Mouse (Mus musculus) MEL (cell line): ENCODE measurements around the gene Rapgef4. TPM values are rescaled to one million over a fixed set of nuclear protein-coding genes. Genes with fewer than 3 reads are reported as not detected.

Experiments used
- DNase-seq: peaks from one replicate; pipeline ENCODE4 v3.0.0; 2011; ENCODE audit warnings: low read depth, low spot score
- H3K27ac ChIP-seq: 2 replicates; pipeline ENCODE4 v1.5.1; 2012; ENCODE audit warnings: low read depth, mild to moderate bottlenecking, control low read depth, low read length, moderate library complexity; ENCODE audit not compliant: control insufficient read depth
- H3K27me3 ChIP-seq, 2 experiments: fragments of 150-350 bp in 1 of 2; sonication (generic) in 1 of 2; 2 replicates each; pipeline ENCODE4 v1.6.1; 2012; ENCODE audit warnings: low read length in 2 of 2, mild to moderate bottlenecking in 2 of 2, improper control_type of control experiment in 1 of 2, moderate library complexity in 1 of 2; ENCODE audit not compliant: insufficient read depth in 2 of 2, control insufficient read depth in 1 of 2
- H3K36me3 ChIP-seq, 2 experiments: 2 replicates each; pipeline ENCODE4 v1.6.1; 2012 to 2014; ENCODE audit warnings: low read length in 2 of 2, improper control_type of control experiment in 1 of 2, inconsistent platforms in 1 of 2, mild to moderate bottlenecking in 1 of 2; ENCODE audit not compliant: insufficient read depth in 2 of 2, control insufficient read depth in 1 of 2
- H3K4me1 ChIP-seq, 2 experiments: fragments of 150-350 bp in 1 of 2; sonication (generic) in 1 of 2; 2 replicates each; pipeline ENCODE4 v1.6.1; 2012; ENCODE audit warnings: low read length in 2 of 2, improper control_type of control experiment in 1 of 2, mild to moderate bottlenecking in 1 of 2; ENCODE audit not compliant: insufficient read depth in 2 of 2, control insufficient read depth in 1 of 2
- H3K4me3 ChIP-seq, 2 experiments: fragments of 150-350 bp in 1 of 2; sonication (generic) in 1 of 2; 2 replicates each; pipeline ENCODE4 v1.5.1; 2012; ENCODE audit warnings: low read depth in 2 of 2, low read length in 2 of 2, mild to moderate bottlenecking in 2 of 2, moderate library complexity in 2 of 2, control low read depth in 1 of 2, improper control_type of control experiment in 1 of 2; ENCODE audit not compliant: control insufficient read depth in 1 of 2, insufficient read depth in 1 of 2
- H3K79me2 ChIP-seq: 2 replicates; pipeline ENCODE4 v1.6.1; 2012; ENCODE audit warnings: mild to moderate bottlenecking, low read length, moderate library complexity; ENCODE audit not compliant: control insufficient read depth, poor library complexity, insufficient read depth
- H3K9ac ChIP-seq: 2 replicates; pipeline ENCODE4 v1.6.1; 2012; ENCODE audit warnings: low read depth, mild to moderate bottlenecking, control low read depth, low read length, moderate library complexity; ENCODE audit not compliant: control insufficient read depth, poor library complexity, severe bottlenecking
- H3K9me3 ChIP-seq: fragments of 150-350 bp; sonication (generic); replicated peaks from 2 replicates; pipeline ENCODE4 v1.6.1; 2012; ENCODE audit warnings: mild to moderate bottlenecking, low read length, improper control_type of control experiment, moderate library complexity; ENCODE audit not compliant: insufficient read depth
- CHD1 ChIP-seq: IDR thresholded peaks from 2 replicates; pipeline ENCODE4 v1.6.1; 2012; ENCODE audit warnings: low read depth, mild to moderate bottlenecking, inconsistent platforms, low read length, improper control_type of control experiment
- E2F4 ChIP-seq: IDR thresholded peaks from 2 replicates; pipeline ENCODE4 v1.6.1; 2011; ENCODE audit warnings: low read depth, low read length, improper control_type of control experiment, borderline replicate concordance
- EP300 ChIP-seq, 2 experiments: IDR thresholded peaks; 2 replicates each; pipeline ENCODE4 v1.6.1; 2011; ENCODE audit warnings: improper control_type of control experiment in 2 of 2, low read length in 2 of 2, low read depth in 1 of 2, mild to moderate bottlenecking in 1 of 2
- GABPA ChIP-seq: IDR thresholded peaks from 2 replicates; pipeline ENCODE4 v1.6.1; 2012; ENCODE audit warnings: low read depth, mild to moderate bottlenecking, inconsistent platforms, low read length, improper control_type of control experiment, moderate library complexity
- GATA1 ChIP-seq: IDR thresholded peaks from 2 replicates; pipeline ENCODE4 v1.6.1; 2011; ENCODE audit warnings: low read depth, low read length, improper control_type of control experiment
- KAT2A ChIP-seq: conservative IDR thresholded peaks from 2 replicates; pipeline ENCODE4 v1.6.1; 2012; ENCODE audit warnings: low read depth, low read length, improper control_type of control experiment, inconsistent platforms
- MEF2A ChIP-seq: IDR thresholded peaks from 2 replicates; pipeline ENCODE4 v1.6.1; 2014; ENCODE audit warnings: low read depth, mild to moderate bottlenecking, inconsistent platforms, low read length, improper control_type of control experiment; ENCODE audit not compliant: poor library complexity, insufficient replicate concordance, severe bottlenecking; ENCODE audit errors: extremely low read depth
- MXI1 ChIP-seq: IDR thresholded peaks from 2 replicates; pipeline ENCODE4 v1.6.1; 2011; ENCODE audit warnings: mild to moderate bottlenecking, low read depth, low read length, improper control_type of control experiment
- MYB ChIP-seq: IDR thresholded peaks from 2 replicates; pipeline ENCODE4 v1.6.1; 2011; ENCODE audit warnings: mild to moderate bottlenecking, low read depth, low read length, improper control_type of control experiment
- MYC ChIP-seq: IDR thresholded peaks from 2 replicates; pipeline ENCODE4 v1.6.1; 2011; ENCODE audit warnings: low read depth, mild to moderate bottlenecking, low read length, improper control_type of control experiment, moderate library complexity
- NELFE ChIP-seq: IDR thresholded peaks from 2 replicates; pipeline ENCODE4 v1.6.1; 2011; ENCODE audit warnings: low read depth, low read length, improper control_type of control experiment
- NRF1 ChIP-seq: IDR thresholded peaks from 2 replicates; pipeline ENCODE4 v1.6.1; 2014; ENCODE audit warnings: low read depth, mild to moderate bottlenecking, inconsistent platforms, low read length, improper control_type of control experiment, moderate library complexity; ENCODE audit not compliant: poor library complexity, insufficient read depth, severe bottlenecking
- POLR2A ChIP-seq, 2 experiments: IDR thresholded peaks; 2 replicates each; pipeline ENCODE4 v1.6.1; 2011 to 2012; ENCODE audit warnings: low read length in 2 of 2, mild to moderate bottlenecking in 2 of 2, control low read depth in 1 of 2, improper control_type of control experiment in 1 of 2, low read depth in 1 of 2, moderate library complexity in 1 of 2; ENCODE audit not compliant: control insufficient read depth in 1 of 2, insufficient read depth in 1 of 2, poor library complexity in 1 of 2
- POLR2AphosphoS2 ChIP-seq: IDR thresholded peaks from 2 replicates; pipeline ENCODE4 v1.6.1; 2011; ENCODE audit warnings: low read length, improper control_type of control experiment
- POLR2AphosphoS5 ChIP-seq: IDR thresholded peaks from 2 replicates; pipeline ENCODE4 v1.6.1; 2012; ENCODE audit warnings: low read depth, borderline replicate concordance, mild to moderate bottlenecking, inconsistent platforms, low read length, moderate library complexity, mixed read lengths
- RAD21 ChIP-seq: IDR thresholded peaks from 2 replicates; pipeline ENCODE4 v1.6.1; 2011; ENCODE audit warnings: mild to moderate bottlenecking, low read depth, low read length, improper control_type of control experiment
- RCOR1 ChIP-seq: IDR thresholded peaks from 2 replicates; pipeline ENCODE4 v1.6.1; 2012; ENCODE audit warnings: low read depth, mild to moderate bottlenecking, inconsistent platforms, low read length, improper control_type of control experiment
- SIN3A ChIP-seq: IDR thresholded peaks from 2 replicates; pipeline ENCODE4 v1.6.1; 2012; ENCODE audit warnings: low read length, improper control_type of control experiment, inconsistent platforms
- SMC3 ChIP-seq: IDR thresholded peaks from 2 replicates; pipeline ENCODE4 v1.6.1; 2011; ENCODE audit warnings: low read depth, low read length, improper control_type of control experiment
- TAL1 ChIP-seq: IDR thresholded peaks from 2 replicates; pipeline ENCODE4 v1.6.1; 2012; ENCODE audit warnings: mild to moderate bottlenecking, inconsistent platforms, low read length, moderate library complexity, mixed read lengths
- TBP ChIP-seq: IDR thresholded peaks from 2 replicates; pipeline ENCODE4 v1.8.0; 2011; ENCODE audit warnings: low read depth, low read length, improper control_type of control experiment
- TCF12 ChIP-seq: IDR thresholded peaks from 2 replicates; pipeline ENCODE4 v1.6.1; 2014; ENCODE audit warnings: low read depth, mild to moderate bottlenecking, inconsistent platforms, low read length, improper control_type of control experiment, moderate library complexity
- USF1 ChIP-seq: IDR thresholded peaks from 2 replicates; pipeline ENCODE4 v1.6.1; 2014; ENCODE audit warnings: low read depth, mild to moderate bottlenecking, inconsistent platforms, low read length, improper control_type of control experiment, moderate library complexity
- ZC3H11A ChIP-seq: IDR thresholded peaks from 2 replicates; pipeline ENCODE4 v1.6.1; 2012; ENCODE audit warnings: low read depth, mild to moderate bottlenecking, inconsistent platforms, low read length, improper control_type of control experiment
- ZMIZ1 ChIP-seq: IDR thresholded peaks from 2 replicates; pipeline ENCODE4 v1.6.1; 2012; ENCODE audit warnings: low read depth, mild to moderate bottlenecking, inconsistent platforms, low read length, improper control_type of control experiment, moderate library complexity
- ZNF384 ChIP-seq: IDR thresholded peaks from 2 replicates; pipeline ENCODE4 v1.6.1; 2012; ENCODE audit warnings: low read depth, mild to moderate bottlenecking, inconsistent platforms, low read length, improper control_type of control experiment
- polyA plus RNA-seq, 2 experiments: library from polyadenylated mRNA; stranded (reverse) in 1 of 2; unstranded in 1 of 2; fragments of >175 nt in 1 of 2; fragments of >200 nt in 1 of 2; gene quantifications; 2 replicates each; pipeline versions ENCODE4 v1.2.1 to v1.2.4; 2012; ENCODE audit warnings: low replicate concordance in 2 of 2, low read depth in 1 of 2; ENCODE audit not compliant: insufficient read length in 2 of 2, insufficient read depth in 1 of 2, missing spikeins in 1 of 2
- total RNA-seq: library from RNA; depleted of rRNA; stranded (reverse); fragments of 300-350 nt; gene quantifications from 2 replicates; pipeline ENCODE4 v1.2.3, GENCODE M21; 2012

Rapgef4 gene
- total and polyA plus RNA-seq, 3 experiments = not detected

DNA sequence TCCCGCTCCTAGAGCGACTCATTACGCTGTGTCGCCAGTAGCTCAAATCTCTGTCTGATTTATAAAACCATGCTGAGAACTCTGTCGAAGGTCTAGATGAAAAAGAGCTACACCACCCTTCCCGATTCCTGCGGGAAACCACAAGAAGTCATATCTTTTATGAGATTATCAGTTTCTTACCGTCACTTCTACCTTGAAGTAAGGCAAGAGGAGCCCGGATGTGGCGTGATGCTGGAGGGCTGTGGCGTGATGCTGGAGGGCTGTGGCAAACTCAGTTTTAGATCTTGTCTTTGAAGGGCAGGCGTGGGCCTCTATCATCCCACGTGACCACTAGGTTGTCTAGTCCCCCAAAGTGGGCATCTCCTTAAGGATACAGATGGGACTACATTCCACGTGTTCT lies 300.9 kb downstream of the Rapgef4 start:
- DNase-seq = no peak

DNA sequence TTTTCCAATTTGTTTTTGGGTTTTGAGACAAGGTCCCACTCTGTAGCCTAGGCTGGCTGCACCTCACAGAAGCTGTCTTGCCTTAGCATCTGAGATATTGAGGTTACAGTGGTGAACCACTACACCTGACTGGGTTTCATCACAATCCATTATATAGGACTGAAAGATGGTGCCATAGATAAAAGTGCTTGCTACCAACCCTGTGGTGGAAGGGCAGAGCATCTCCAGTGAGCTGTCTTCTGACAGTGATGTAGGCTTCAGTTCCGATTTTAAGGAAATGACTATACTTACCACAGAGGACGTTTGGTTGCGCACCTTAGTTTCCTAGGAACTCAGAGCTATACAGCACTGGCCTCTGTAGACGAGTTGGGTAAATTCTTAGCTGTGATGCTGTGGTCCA lies 301.7 kb downstream of the Rapgef4 start:
- H3K4me3 ChIP-seq = no peak overlapping the region

More for the DNA sequence above, 300.9 kb downstream of the Rapgef4 start:
- peaks cover 3% of the 10 kb centered on the region; the same call in 1 of the 2 replicates for H3K79me2 ChIP-seq
- no peak for TF ChIP-seq POLR2AphosphoS2
- TF ChIP-seq EP300 (IDR thresholded peaks at IDR 0.05; ENCODE audit: low read depth in 1 of 2, low read length in 2 of 2) = no peak
- no peak for TF ChIP-seq USF1
- TF ChIP-seq GABPA = no peak
- TF ChIP-seq ZMIZ1 = no peak
- no peak for TF ChIP-seq MXI1
- TF ChIP-seq, all 39 proteins: peak for 0
- Histone ChIP-seq H3K27me3 (peaks cover 7 to 15% of the 10 kb centered on the region in 2 experiments), H3K36me3 (no peaks in the 10 kb centered on the region; a peak in 1 of 4 replicates), H3K4me1 (no peaks in the 10 kb centered on the region), H3K27ac (no peak overlapping the region), H3K9ac (no peak overlapping the region), H3K4me3 (no peak overlapping the region), H3K9me3 (no peaks in the 10 kb centered on the region)

GRCm38 (mm10) chr2:72284689-72285088 lies 303.6 kb downstream of the Rapgef4 start:
- no peak for DNase-seq
- H3K27ac ChIP-seq = no peak overlapping the region
- H3K4me3 ChIP-seq = no peak overlapping the region
- peaks cover 0 to 13% of the 10 kb centered on the region in 2 experiments; a peak in 2 of 4 replicates for H3K36me3 ChIP-seq
- H3K4me1 ChIP-seq = peaks cover 4 to 14% of the 10 kb centered on the region in 2 experiments
- no peaks in the 10 kb centered on the region for H3K9me3 ChIP-seq
- TF ChIP-seq GABPA (no peak), NELFE (no peak), KAT2A (no peak), POLR2AphosphoS2 (no peak), ZC3H11A (no peak), RAD21 (no peak), ZNF384 (no peak), TAL1 (no peak), POLR2A (IDR thresholded peaks at IDR 0.05; ENCODE audit: control insufficient read depth in 1 of 2, insufficient read depth in 1 of 2, low read depth in 1 of 2, low read length in 2 of 2, poor library complexity in 1 of 2) (no peak), ZMIZ1 (no peak), SIN3A (no peak), TBP (no peak), POLR2AphosphoS5 (no peak), MYB (no peak), MYC (no peak), SMC3 (no peak), MXI1 (no peak), RCOR1 (no peak), TCF12 (no peak)
- no peak overlapping the region for H3K9ac ChIP-seq
- H3K79me2 ChIP-seq = peaks cover 3% of the 10 kb centered on the region; the same call in 1 of the 2 replicates
- peaks cover 5 to 15% of the 10 kb centered on the region in 2 experiments; a peak in 3 of 4 replicates for H3K27me3 ChIP-seq

More for the DNA sequence above, 301.7 kb downstream of the Rapgef4 start:
- no peak overlapping the region for H3K9ac ChIP-seq
- H3K27ac ChIP-seq = no peak overlapping the region
- TF ChIP-seq GATA1 (no peak), E2F4 (no peak), POLR2AphosphoS2 (no peak), MXI1 (no peak), MEF2A (no peak), RAD21 (no peak), NELFE (no peak), KAT2A (no peak), CHD1 (no peak), NRF1 (no peak), MYC (no peak)
- peaks cover 7 to 15% of the 10 kb centered on the region in 2 experiments for H3K27me3 ChIP-seq
- peaks cover 0 to 4% of the 10 kb centered on the region in 2 experiments; a peak in 2 of 4 replicates for H3K36me3 ChIP-seq
- H3K4me1 ChIP-seq = peaks cover 2 to 7% of the 10 kb centered on the region in 2 experiments
- H3K79me2 ChIP-seq = peaks cover 3% of the 10 kb centered on the region; the same call in 1 of the 2 replicates
- H3K9me3 ChIP-seq = no peaks in the 10 kb centered on the region
- DNase-seq = no peak
